Mouse (Mus musculus): ENCODE results near the gene 2310034G01Rik. TPM values are rescaled to one million over a fixed set of nuclear protein-coding genes. Genes with fewer than 3 reads are reported as not detected.

2310034G01Rik gene
- polyA plus RNA-seq, 1 experiment from 2014 or later = 1.8 TPM

DNA sequence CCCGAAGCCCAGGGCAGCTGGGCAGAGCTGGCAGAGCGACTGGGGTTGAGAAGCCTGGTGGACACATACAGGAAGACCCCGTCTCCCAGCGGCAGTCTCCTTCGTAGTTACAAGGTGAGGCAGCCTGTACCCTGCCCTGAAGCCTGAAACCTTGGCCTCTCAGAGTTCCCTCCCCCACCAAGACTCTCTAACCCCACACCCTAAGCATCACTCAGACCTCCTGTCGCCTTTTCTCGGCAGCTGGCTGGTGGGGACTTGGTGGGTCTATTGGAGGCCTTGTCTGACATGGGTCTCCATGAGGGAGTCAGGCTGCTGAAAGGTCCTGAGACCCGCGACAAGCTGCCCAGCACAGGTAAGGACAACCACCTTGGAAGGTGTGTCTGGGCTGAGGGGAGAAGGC lies 38.8 kb downstream of the 2310034G01Rik start:
- no peak for ATAC-seq (ENCODE audit: insufficient number of reproducible peaks, low FRiP score, low TSS enrichment, low read depth)
- H3K36me3 ChIP-seq (ENCODE audit: control insufficient read depth, insufficient read depth, low read length) = no peaks in the 10 kb centered on the region; the same call in 1 of the 2 replicates
- peaks cover 7% of the 10 kb centered on the region; the same call in 1 of the 2 replicates for H3K4me1 ChIP-seq (ENCODE audit: control insufficient read depth, insufficient read depth, low read length)
- DNase-seq (ENCODE audit: low spot score) = no peak
- H3K4me2 ChIP-seq (ENCODE audit: low read depth, severe bottlenecking) = no peak overlapping the region
- no peak overlapping the region for H3K9ac ChIP-seq (ENCODE audit: low read length)
- WGBS = 84% methylated on average over 9 of the region's 9 CpGs
- H3K9me3 ChIP-seq (ENCODE audit: control insufficient read depth, low read length) = no peaks in the 10 kb centered on the region; the same call in 1 of the 2 replicates
- H3K4me3 ChIP-seq (ENCODE audit: low read depth, low read length) = no peak overlapping the region
- no peak overlapping the region for H3K27ac ChIP-seq (replicated peaks; ENCODE audit: low read depth, low read length)
- peaks cover 47% of the 10 kb centered on the region for H3K27me3 ChIP-seq (ENCODE audit: control insufficient read depth, insufficient read depth, low read length)

- Histone ChIP-seq H3K4me2 (ENCODE audit: low read depth, severe bottlenecking) (no peak overlapping the region), H3K27ac (replicated peaks; ENCODE audit: low read depth, low read length) (no peak overlapping the region)
- no peak for DNase-seq (ENCODE audit: low spot score)
Observed at GRCm38 (mm10) chr19:46310312-46310865, 39.7 kb downstream of the 2310034G01Rik start.

GRCm38 (mm10) chr19:46309651-46310305 lies 40.3 kb downstream of the 2310034G01Rik start:
- peaks cover 31% of the 10 kb centered on the region for H3K27me3 ChIP-seq (ENCODE audit: control insufficient read depth, insufficient read depth, low read length)
- 76% methylated on average over 21 of the region's 21 CpGs for WGBS
- no peaks in the 10 kb centered on the region; the same call in 1 of the 2 replicates for H3K36me3 ChIP-seq (ENCODE audit: control insufficient read depth, insufficient read depth, low read length)

More at GRCm38 (mm10) chr19:46310312-46310865, 39.7 kb downstream of the 2310034G01Rik start:
- Histone ChIP-seq H3K9me3 (ENCODE audit: control insufficient read depth, low read length) (no peaks in the 10 kb centered on the region), H3K4me3 (ENCODE audit: low read depth, low read length) (no peak overlapping the region), H3K36me3 (ENCODE audit: control insufficient read depth, insufficient read depth, low read length) (no peaks in the 10 kb centered on the region; the same call in 1 of the 2 replicates), H3K4me1 (ENCODE audit: control insufficient read depth, insufficient read depth, low read length) (peaks cover 7% of the 10 kb centered on the region; the same call in 1 of the 2 replicates), H3K9ac (ENCODE audit: low read length) (no peak overlapping the region), H3K27me3 (ENCODE audit: control insufficient read depth, insufficient read depth, low read length) (peaks cover 37% of the 10 kb centered on the region)
- ATAC-seq (ENCODE audit: insufficient number of reproducible peaks, low FRiP score, low TSS enrichment, low read depth) = no peak
- WGBS = 88% methylated on average over 12 of the region's 12 CpGs

GRCm38 (mm10) chr19:46308706-46309435 lies 41.2 kb downstream of the 2310034G01Rik start:
- Histone ChIP-seq H3K9ac (ENCODE audit: low read length) (0 out of 2 replicates have a peak overlapping the region, but pooled peaks have one; percentile 28), H3K4me2 (ENCODE audit: low read depth, severe bottlenecking) (peak overlapping the region; percentile 74), H3K9me3 (ENCODE audit: control insufficient read depth, low read length) (no peaks in the 10 kb centered on the region), H3K27me3 (ENCODE audit: control insufficient read depth, insufficient read depth, low read length) (peaks cover 22% of the 10 kb centered on the region), H3K4me3 (ENCODE audit: low read depth, low read length) (peak overlapping the region; percentile 32), H3K27ac (replicated peaks; ENCODE audit: low read depth, low read length) (no peak overlapping the region), H3K36me3 (ENCODE audit: control insufficient read depth, insufficient read depth, low read length) (no peaks in the 10 kb centered on the region; the same call in 1 of the 2 replicates), H3K4me1 (ENCODE audit: control insufficient read depth, insufficient read depth, low read length) (peaks cover 9% of the 10 kb centered on the region; the same call in 1 of the 2 replicates)
- DNase-seq (ENCODE audit: low spot score) = peak; percentile 95
- no peak for ATAC-seq (ENCODE audit: insufficient number of reproducible peaks, low FRiP score, low TSS enrichment, low read depth)
- WGBS = 1% methylated on average over 47 of the region's 47 CpGs

More at GRCm38 (mm10) chr19:46309651-46310305, 40.3 kb downstream of the 2310034G01Rik start:
- no peak overlapping the region for H3K9ac ChIP-seq (ENCODE audit: low read length)
- no peak overlapping the region for H3K4me2 ChIP-seq (ENCODE audit: low read depth, severe bottlenecking)
- H3K27ac ChIP-seq (replicated peaks; ENCODE audit: low read depth, low read length) = no peak overlapping the region
- no peak for DNase-seq (ENCODE audit: low spot score)
- H3K4me3 ChIP-seq (ENCODE audit: low read depth, low read length) = no peak overlapping the region
- no peak for ATAC-seq (ENCODE audit: insufficient number of reproducible peaks, low FRiP score, low TSS enrichment, low read depth)
- H3K9me3 ChIP-seq (ENCODE audit: control insufficient read depth, low read length) = no peaks in the 10 kb centered on the region
- peaks cover 8% of the 10 kb centered on the region; the same call in 1 of the 2 replicates for H3K4me1 ChIP-seq (ENCODE audit: control insufficient read depth, insufficient read depth, low read length)

- Histone ChIP-seq H3K4me3 (ENCODE audit: low read depth, low read length) (no peak overlapping the region), H3K36me3 (ENCODE audit: control insufficient read depth, insufficient read depth, low read length) (no peaks in the 10 kb centered on the region; the same call in 1 of the 2 replicates), H3K9ac (ENCODE audit: low read length) (no peak overlapping the region), H3K4me1 (ENCODE audit: control insufficient read depth, insufficient read depth, low read length) (peaks cover 9% of the 10 kb centered on the region; the same call in 1 of the 2 replicates), H3K4me2 (ENCODE audit: low read depth, severe bottlenecking) (peak overlapping the region; percentile 74; the same call in 1 of the 2 replicates), H3K27ac (replicated peaks; ENCODE audit: low read depth, low read length) (no peak overlapping the region), H3K9me3 (ENCODE audit: control insufficient read depth, low read length) (no peaks in the 10 kb centered on the region), H3K27me3 (ENCODE audit: control insufficient read depth, insufficient read depth, low read length) (peaks cover 16% of the 10 kb centered on the region; the same call in 1 of the 2 replicates)
- ATAC-seq (ENCODE audit: insufficient number of reproducible peaks, low FRiP score, low TSS enrichment, low read depth) = no peak
- DNase-seq (ENCODE audit: low spot score) = no peak
- WGBS = 57% methylated on average over 16 of the region's 16 CpGs
Observed at GRCm38 (mm10) chr19:46308303-46308702, 41.8 kb downstream of the 2310034G01Rik start.

GRCm38 (mm10) chr19:46307781-46308180 lies 42.3 kb downstream of the 2310034G01Rik start:
- Histone ChIP-seq H3K4me2 (ENCODE audit: low read depth, severe bottlenecking) (no peak overlapping the region), H3K27me3 (ENCODE audit: control insufficient read depth, insufficient read depth, low read length) (peaks cover 13% of the 10 kb centered on the region; the same call in 1 of the 2 replicates), H3K27ac (replicated peaks; ENCODE audit: low read depth, low read length) (no peak overlapping the region), H3K4me1 (ENCODE audit: control insufficient read depth, insufficient read depth, low read length) (peaks cover 9% of the 10 kb centered on the region; the same call in 1 of the 2 replicates), H3K4me3 (ENCODE audit: low read depth, low read length) (no peak overlapping the region), H3K9ac (ENCODE audit: low read length) (no peak overlapping the region), H3K36me3 (ENCODE audit: control insufficient read depth, insufficient read depth, low read length) (no peaks in the 10 kb centered on the region; the same call in 1 of the 2 replicates), H3K9me3 (ENCODE audit: control insufficient read depth, low read length) (no peaks in the 10 kb centered on the region)
- no peak for DNase-seq (ENCODE audit: low spot score)
- WGBS = 69% methylated on average over 16 of the region's 16 CpGs
- ATAC-seq (ENCODE audit: insufficient number of reproducible peaks, low FRiP score, low TSS enrichment, low read depth) = no peak

DNA sequence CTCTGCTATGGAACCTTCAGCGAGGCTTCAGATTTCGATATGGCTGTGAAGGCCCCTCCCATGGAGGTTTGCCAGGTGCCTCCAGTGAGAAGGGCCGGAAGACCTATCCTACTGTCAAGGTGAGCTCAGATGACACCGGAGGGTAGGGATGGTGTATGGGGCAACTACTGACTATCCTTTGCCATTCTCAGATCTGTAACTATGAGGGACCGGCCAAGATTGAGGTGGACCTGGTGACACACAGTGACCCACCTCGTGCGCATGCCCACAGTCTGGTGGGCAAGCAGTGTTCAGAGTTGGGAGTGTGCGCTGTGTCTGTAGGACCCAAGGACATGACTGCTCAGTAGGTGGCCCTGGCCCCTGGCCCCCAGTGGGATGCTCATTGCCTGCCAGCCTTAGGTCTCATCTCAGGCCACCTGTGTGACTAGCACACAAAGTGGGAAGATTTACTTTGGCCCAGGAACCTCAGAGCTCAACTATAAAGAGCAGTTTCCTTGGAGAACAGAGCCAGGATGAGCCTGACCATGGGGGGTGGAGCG lies 43.3 kb downstream of the 2310034G01Rik start:
- H3K9ac ChIP-seq (ENCODE audit: low read length) = no peak overlapping the region
- H3K9me3 ChIP-seq (ENCODE audit: control insufficient read depth, low read length) = no peaks in the 10 kb centered on the region
- WGBS = 94% methylated on average over 9 of the region's 9 CpGs
- DNase-seq (ENCODE audit: low spot score) = no peak
- peaks cover 13% of the 10 kb centered on the region; the same call in 1 of the 2 replicates for H3K27me3 ChIP-seq (ENCODE audit: control insufficient read depth, insufficient read depth, low read length)
- no peaks in the 10 kb centered on the region; the same call in 1 of the 2 replicates for H3K36me3 ChIP-seq (ENCODE audit: control insufficient read depth, insufficient read depth, low read length)
- H3K4me2 ChIP-seq (ENCODE audit: low read depth, severe bottlenecking) = no peak overlapping the region
- no peak overlapping the region for H3K4me3 ChIP-seq (ENCODE audit: low read depth, low read length)
- no peak for ATAC-seq (ENCODE audit: insufficient number of reproducible peaks, low FRiP score, low TSS enrichment, low read depth)
- H3K27ac ChIP-seq (replicated peaks; ENCODE audit: low read depth, low read length) = no peak overlapping the region
- peaks cover 9% of the 10 kb centered on the region; the same call in 1 of the 2 replicates for H3K4me1 ChIP-seq (ENCODE audit: control insufficient read depth, insufficient read depth, low read length)

DNA sequence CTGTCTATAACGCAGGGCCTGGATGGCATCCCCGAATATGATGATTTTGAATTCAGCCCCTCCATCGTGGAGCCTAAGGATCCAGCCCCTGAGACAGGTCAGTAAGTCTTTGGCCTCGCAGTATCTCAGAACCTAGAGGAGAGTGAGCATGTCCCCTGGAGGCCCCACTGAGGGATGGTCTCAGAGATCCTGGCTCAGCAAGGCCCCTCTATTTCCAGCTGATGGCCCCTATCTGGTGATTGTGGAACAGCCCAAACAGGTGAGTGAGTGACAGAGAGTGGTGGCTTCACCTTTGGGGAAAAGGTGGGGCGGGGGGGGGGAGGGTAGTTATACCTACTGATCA lies 43.9 kb downstream of the 2310034G01Rik start:
- ATAC-seq (ENCODE audit: insufficient number of reproducible peaks, low FRiP score, low TSS enrichment, low read depth) (no peak), DNase-seq (ENCODE audit: low spot score) (no peak)
- Histone ChIP-seq H3K9me3 (ENCODE audit: control insufficient read depth, low read length) (no peaks in the 10 kb centered on the region), H3K4me1 (ENCODE audit: control insufficient read depth, insufficient read depth, low read length) (peaks cover 9% of the 10 kb centered on the region; the same call in 1 of the 2 replicates), H3K27me3 (ENCODE audit: control insufficient read depth, insufficient read depth, low read length) (peaks cover 13% of the 10 kb centered on the region; the same call in 1 of the 2 replicates), H3K27ac (replicated peaks; ENCODE audit: low read depth, low read length) (no peak overlapping the region), H3K36me3 (ENCODE audit: control insufficient read depth, insufficient read depth, low read length) (no peaks in the 10 kb centered on the region; the same call in 1 of the 2 replicates), H3K4me3 (ENCODE audit: low read depth, low read length) (peak overlapping the region; percentile 54), H3K9ac (ENCODE audit: low read length) (peak overlapping the region; percentile 56; the same call in 1 of the 2 replicates), H3K4me2 (ENCODE audit: low read depth, severe bottlenecking) (peak overlapping the region; percentile 85)
- 53% methylated on average over 5 of the region's 5 CpGs for WGBS
